Mouse (Mus musculus): Measurements from ENCODE around the gene Vwc2l.

GRCm38 (mm10) chr1:70913071-70913470, 187.6 kb downstream of the Vwc2l start:
- no peak for TF ChIP-seq CTCF (IDR thresholded peaks at IDR 0.05; ENCODE audit: extremely low read depth, insufficient read length, insufficient replicate concordance, low read depth, low read length)
- TF ChIP-seq POLR2A (IDR thresholded peaks at IDR 0.05; ENCODE audit: low read depth, low read length): no peak

Measured in small intestine, adult 2 months (tissue).